Mouse (Mus musculus) gastrocnemius, adult 8-10 months (tissue): ENCODE measurements around the gene Olfr283. TPM values are rescaled to one million over a fixed set of nuclear protein-coding genes. Genes with fewer than 3 reads are reported as not detected.
"Not testable (repeated sequence)": the region's sequence is repeated elsewhere in the genome, so short reads cannot be mapped to it uniquely, and the experiment has no call there.

ENCODE experiments used
- DNase-seq, 2 experiments: peaks; one replicate each; pipeline ENCODE4 v3.0.0; 2022; ENCODE audit warnings: low spot score in 2 of 2
- total RNA-seq, 4 experiments: library from RNA; stranded (reverse); gene quantifications; 2 replicates each; pipeline ENCODE4 v1.2.4; 2022

Gene Olfr283
- total RNA-seq = not detected

DNA sequence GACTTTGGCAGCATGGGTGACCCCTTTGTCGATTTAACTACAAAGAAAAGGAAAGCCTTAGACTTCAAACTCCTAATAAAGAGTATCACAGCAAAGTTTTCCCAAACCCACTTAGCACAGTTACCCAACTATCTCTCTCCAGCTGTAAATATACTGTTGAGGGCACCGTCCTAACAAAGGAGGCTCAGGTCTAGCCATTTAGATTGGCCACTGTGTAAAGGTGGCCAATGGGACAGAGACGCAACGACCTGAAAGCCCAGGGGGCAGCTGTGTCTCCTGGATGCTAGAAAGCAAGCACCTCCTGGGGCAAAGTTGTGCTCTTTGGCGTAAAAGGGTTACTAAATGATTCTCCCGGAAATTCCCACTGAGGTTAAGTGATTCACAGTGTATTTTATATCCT lies at the start of gene Olfr283:
Gene Olfr283 (minus strand): TSS at position 101 of the 400 bp plus-strand sequence.
- DNase-seq = no peak

DNA sequence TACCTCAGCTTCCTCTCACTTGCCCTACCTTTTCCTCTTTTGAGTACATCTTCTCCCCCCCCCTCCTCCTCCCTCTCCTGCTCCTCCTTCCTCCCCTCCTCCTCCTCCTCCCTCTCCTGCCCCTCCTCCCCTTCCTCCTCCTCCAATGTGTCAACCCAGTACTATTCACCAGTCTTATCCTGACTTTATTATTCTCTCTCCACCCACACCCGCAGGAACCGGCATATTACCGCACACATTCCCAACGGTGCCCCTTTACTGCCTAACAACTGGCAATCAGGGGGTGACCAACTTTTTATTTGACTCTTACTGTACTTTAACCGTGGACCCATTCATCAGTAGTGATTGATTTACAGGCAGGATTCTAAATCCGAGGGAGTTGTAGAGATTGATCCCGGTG lies 44.4 kb upstream of the Olfr283 start:
- DNase-seq = no peak

DNA sequence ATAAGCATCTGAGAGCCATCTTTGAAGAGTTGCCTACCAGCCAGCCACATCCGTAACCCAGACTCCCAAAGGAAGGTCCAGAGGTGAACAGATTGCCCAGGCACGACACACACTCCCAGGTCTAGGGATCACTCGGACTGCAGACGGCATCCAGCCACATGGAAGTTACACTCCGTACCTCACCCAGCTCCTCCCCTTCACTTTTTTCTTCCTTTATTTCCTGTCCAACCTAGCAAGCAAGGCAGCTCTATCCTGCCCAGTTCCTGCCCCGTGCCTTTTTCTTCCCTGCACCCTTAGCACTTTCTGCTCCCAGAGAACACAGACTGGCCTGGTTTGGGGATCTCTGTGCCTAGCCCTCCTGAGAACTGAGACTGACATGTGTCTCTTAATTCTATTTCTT lies 44.0 kb upstream of the Olfr283 start:
- DNase-seq = no peak

DNA sequence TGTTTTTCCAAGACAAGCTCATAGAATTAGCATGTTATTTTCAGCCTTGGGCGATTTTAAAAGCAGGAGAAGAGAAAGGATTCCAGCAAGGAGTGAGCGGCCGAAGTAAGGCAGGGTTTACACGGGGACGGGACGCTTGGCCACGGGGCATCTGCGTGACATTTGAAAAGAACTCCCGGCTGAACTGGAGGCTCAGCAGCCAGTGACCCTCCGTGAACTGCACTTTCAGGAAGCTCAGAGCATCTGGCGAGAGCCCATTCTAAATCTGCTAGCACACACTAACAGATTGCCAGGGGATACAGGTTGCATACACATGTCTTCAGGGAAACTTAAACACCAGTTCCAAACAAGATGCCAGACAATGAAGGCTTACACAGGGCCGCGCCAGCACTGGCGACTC lies 43.6 kb upstream of the Olfr283 start:
- no peak for DNase-seq

DNA sequence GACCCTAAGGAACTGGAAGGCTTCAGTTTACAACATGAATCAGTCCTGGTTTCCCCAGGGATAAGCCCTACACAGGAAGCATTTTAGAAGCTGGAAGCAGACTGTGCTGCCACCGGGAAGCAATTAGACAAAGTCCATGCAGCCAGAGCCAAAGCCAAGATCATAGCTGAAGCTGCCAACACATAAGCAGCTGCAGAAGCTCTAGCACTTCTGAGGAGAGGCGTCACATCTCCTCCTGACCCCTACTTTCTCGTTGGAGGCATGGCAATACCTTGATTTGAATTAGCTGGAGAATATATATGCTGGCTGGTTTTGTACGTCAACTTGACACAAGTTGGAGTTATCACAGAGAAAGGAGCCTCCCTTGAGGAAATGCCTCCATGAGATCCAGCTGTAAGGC lies 40.2 kb upstream of the Olfr283 start:
- no peak for DNase-seq

DNA sequence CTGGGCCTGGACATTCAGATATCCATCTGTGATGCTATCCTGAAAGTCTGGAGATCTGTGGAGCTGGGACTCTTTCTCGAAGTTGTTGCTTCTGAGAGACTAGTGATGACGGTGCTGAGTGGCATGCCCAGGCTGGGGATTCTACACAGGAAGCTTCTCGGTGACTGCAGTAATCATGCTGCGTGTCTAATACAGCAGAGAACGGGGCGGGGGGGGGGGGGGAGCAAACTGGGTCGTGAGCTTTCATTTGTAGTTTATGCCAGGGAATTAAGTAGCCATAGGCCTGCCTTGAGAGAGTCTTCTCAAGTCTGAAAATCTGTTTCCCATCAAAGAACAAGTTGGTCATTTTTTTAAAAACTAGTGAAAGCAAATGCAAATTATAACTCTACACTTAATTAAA lies 37.4 kb upstream of the Olfr283 start:
- DNase-seq = no peak

DNA sequence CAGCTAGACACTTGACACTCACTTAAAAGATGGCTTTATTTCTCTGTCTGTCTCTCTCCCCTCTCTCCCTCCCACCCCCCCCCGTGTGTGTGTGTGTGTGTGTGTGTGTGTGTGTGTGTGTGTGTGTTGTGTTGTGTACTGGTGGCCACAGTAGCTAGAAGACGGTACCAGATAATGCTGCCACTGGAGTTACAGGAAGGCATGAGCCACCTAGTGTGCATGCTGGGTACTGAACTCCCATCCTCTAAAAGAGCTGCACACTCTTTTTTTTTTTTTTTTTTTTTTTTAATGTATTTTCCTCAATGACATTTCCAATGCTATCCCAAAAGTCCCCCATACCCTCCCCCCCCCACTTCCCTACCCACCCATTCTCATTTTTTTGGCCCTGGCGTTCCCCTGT lies 36.5 kb upstream of the Olfr283 start:
- not testable (repeated sequence) for DNase-seq

DNA sequence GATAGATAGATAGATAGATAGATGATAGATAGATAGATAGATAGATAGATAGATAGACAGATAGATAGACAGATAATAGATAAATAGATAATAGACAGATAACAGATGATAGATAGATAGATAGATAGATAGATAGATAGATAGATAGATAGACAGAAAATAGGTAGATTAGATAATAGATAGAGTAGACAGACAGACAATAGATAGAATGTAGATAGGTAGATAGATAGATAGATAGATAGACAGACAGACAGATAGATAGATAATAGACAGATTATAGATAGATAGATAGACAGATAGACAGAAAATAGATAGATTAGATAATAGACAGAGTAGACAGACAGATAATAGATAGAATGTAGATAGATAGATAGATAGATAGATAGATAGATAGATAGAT lies 36.1 kb upstream of the Olfr283 start:
- DNase-seq = not testable (repeated sequence)

DNA sequence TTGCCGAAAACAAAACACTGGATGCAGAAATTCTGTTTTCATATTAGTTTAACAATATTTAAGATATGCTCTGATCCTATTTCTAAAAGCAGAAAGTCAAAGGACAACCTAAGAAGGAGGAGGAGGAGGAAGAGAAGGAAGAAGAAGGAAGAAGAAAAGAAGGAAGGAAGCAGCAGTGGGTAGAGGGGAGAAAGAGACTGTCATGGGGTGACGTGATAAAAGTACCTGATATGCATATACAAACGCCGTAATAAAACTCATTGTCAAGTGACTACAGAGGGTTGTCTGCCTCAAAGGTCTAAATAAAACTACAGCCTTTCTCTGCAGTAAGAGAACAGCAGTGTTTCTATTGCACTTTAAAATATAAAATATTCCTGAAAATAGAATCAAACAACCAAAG lies 35.2 kb upstream of the Olfr283 start:
- no peak for DNase-seq

DNA sequence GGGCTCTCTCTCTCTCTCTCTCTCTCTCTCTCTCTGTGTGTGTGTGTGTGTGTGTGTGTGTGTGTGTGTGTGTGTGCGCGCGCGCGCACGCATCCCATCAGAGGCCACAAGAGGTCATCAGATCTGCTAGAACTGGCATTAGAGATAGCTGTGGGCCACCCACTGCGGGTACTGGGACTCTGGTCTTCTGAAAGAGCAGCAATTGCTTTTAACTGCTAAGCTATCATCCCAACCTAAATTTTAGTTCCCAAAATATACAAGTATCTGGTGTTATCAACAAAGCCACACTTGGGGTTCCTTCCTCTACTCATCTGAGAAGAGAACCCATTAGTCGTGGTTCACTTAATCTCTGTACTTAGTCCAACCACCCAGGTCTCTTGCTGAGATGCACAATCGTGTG lies 29.5 kb upstream of the Olfr283 start:
- no peak for DNase-seq

DNA sequence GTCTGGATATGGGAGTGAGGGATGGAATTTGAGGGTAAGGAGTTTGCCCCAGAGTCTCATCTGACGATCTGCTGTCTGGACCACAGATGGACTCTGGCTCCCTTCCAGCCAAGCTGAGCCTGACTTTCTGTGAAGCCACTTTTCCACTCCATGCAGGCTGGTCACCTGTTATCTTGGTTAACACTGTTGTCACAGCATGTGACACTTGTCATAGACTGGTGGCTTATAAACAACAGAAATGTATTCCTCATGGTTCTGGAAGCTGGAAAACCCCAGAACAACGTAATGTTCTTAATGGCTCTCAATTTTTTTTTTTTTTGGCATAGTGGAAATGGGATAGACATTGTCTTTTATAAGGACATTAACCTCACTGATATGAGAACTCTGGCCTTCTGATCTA lies 28.9 kb upstream of the Olfr283 start:
- no peak for DNase-seq

DNA sequence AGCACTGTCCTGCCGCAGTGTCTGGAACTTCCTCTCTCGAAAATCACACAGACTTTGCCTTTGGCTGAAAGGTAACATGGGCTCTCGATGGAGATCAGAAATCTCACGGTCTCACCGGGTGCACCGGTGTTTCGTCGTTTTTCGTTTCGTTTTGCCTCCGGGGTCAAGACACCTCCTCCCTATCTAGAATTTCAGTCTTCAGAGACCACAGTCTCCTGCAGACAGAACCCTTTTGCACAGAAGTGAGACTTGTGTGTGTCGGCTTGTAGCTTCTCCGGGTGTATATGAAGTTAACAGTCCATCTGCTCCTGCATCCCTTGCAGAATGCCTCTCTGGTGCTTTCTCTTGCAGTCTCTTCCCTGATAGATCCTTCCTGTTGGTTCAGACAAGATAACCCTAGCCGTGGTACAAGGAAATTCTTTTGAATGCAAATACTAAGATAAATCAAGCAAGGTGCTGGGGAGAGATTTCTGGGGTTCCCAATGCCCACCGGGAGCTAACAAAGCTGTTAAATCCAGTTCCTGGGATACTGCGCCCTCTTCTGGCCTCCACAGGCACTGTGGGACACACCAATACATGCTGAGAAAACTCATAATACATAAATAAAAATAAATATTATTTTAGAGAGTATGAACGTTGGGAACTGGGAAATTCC lies 27.8 kb upstream of the Olfr283 start:
- no peak for DNase-seq

DNA sequence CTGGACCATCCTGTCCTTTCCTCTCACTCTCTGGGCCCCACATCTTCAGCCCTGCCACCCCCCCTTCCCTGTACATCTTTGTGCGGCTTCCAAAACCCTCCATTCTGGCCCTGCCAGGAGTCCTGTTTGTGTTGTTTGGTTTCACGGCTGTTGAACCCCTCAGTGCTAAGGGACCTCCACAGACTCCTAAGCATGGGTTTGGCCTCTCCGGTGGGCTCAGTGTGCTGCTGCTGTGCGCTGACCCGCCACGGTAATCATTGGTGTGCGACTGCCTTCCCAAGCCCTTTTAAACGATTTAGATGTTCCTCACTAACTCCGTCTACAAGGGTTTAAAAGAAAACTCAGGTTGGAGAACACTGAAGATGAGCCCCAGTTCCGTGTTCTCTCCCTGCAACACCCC lies 21.6 kb upstream of the Olfr283 start:
- no peak for DNase-seq

DNA sequence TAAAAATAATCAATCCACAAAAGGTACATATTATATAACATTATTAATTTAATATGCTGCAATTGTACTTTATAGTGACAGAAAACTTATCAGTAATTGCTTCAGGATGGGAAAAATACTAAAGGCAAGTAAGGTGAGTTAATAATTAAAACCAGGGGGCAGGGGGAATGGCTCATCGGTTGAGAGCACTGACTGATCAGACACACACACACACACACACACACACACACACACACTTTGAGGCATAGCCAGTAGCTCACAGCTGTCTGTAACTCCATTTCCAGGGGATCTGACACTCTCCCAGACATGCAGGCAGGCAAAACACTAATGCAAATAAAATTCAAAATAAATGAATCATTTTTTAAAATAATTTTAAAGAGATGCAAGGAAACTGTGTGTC lies 16.4 kb upstream of the Olfr283 start:
- no peak for DNase-seq

DNA sequence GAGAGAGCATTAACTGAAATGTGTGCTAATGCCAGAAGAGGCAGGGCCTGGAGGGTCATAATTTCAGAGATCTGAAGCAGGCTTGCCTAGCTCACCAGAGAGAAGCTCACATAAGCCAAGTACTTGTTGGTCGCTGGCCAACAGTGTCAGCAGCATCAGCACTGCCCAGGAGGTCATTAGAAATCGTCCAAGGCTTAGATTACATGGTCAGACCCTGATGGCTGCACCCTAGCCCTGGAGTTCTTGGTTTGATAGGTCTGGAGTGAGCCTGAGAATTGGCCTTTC lies 11.1 kb upstream of the Olfr283 start:
- peak in 1 of 2 experiments; percentile 7 for DNase-seq

DNA sequence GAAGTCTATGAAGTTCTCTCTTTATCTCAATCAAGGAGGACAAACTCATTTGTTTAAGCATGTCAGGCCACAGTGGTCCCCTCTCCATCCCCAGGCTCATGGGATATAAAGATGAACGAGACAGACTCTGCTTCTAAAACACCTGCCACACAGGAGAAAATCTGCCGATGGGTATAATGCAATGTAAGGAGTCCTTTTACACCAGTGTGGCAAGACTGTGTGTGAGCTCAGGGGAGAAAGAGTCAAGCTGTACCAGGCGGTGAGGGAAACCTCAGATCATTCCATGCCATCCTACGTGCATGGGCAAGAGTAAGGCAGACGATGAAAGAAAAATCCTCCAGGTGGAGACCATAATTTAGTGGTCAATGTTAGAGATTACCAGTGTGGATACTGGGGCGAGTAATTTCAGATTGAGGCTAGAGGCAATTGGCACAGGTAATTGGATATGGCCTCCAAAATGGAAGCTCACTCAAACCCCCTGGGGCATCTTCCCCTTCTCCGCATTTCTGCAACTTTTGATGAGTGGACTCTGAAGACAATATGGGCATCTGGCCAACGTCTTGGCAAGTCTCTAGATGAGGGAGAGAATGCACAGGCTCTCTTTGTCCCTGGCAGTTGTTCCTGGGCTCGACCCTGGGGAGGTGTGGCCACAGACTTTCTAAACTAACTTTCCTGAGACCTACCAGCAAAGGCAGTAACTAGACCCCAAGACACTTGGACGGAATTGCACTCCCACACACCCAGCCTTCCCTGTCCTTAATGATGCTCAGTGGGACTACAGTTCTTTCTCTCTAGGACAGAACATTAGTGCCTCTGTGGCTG lies 10.5 kb upstream of the Olfr283 start:
- peak in 1 of 2 experiments; percentile 12 for DNase-seq

DNA sequence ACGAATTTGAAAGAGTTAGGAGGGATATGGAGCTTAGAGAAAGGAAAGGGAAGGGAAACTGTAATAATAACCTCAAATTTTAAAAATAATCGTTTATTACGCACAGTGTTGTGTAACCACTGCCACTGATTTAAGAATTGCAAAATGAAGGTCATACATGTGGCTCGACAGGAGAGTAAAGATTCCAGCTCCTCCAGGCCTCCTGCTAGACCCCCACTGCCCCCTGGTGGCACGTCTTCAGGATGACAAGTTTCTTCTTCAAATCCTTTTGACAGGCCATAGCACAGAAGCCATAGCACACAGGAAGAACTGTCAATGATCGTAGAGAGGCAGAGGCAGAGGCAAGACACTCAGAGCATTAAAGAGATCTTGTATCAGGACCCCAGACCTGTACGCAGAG lies 9.1 kb upstream of the Olfr283 start:
- DNase-seq = peak; percentile 45 to 60

DNA sequence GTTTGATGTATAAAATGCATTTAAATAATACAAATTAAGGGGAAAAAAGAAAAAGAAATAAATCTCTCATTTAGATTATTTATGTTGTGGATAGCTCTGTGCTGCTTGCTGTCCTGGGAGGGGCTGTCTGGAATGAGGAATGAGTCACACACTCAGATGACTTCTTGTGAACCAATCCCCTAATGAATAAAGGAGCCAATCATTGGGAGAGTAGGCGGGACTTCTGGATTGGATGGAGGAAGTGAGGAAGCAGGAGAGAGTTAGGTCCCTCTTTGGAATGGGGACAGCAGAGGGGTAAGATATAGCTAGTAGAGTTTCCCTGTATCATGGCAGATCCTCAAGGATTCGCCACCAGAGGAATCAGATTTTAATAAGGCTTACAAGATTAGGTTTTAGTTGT lies 6.9 kb upstream of the Olfr283 start:
- DNase-seq = no peak

DNA sequence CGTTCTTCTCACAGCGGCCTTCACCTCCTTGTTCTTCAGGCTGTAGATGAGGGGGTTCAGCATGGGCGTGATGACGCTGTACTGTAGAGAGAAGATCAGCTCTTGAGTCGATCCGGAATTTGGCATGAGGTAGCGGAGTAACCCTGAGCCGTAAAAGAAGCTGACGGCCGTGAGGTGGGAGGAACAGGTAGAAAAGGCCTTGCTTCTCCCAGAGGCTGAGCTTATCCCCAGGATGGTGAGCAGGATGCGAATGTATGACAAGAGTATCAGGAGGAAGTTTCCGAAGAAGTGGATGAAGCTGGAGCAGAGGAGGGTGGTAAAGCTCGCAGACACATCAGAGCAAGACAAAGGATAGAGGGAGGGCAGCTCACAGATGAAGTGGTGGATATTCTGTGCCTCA lies 2.5 kb downstream of the Olfr283 start:
- DNase-seq = no peak

DNA sequence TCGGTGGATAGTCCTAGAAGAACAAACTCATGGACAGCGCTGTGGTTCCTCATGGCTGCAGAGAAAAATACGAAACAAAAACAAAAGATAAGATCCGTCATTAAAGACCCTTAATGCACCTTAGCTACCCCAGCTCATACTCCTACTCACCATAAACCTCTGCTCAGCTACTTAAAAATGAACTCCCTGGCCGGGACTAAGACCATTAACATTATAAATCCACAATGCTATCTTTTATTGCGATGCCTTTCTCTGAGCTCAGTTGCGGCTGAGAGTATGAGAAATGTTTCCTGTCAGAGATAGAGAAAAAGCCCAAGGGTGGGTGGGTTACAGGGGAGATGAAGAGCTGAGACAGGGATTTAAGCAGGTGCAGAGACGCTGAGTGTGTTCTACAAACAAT lies 39.9 kb downstream of the Olfr283 start, which contains the start of gene Olfr284:
Gene Olfr284 (minus strand): TSS at position 101 of the 400 bp plus-strand sequence.
- no peak for DNase-seq
